Mouse (Mus musculus) lung, embryonic 14.5 days (tissue): Measurements from ENCODE around the gene Gm45213. TPM values are rescaled to one million over a fixed set of nuclear protein-coding genes. Genes with fewer than 3 reads are reported as not detected.
A peak's percentile ranks its signal among the peaks of the same experiment; 100 is the strongest.

ENCODE experiments used
- ATAC-seq: fragments of 200-750 bp; cut with Nextera tagmentation; 2 replicates; pipeline ENCODE4 v1.8.0; 2017; ENCODE audit warnings: mild to moderate bottlenecking, moderate TSS enrichment, moderate library complexity; ENCODE audit not compliant: insufficient read depth
- DNase-seq: peaks from one replicate; pipeline ENCODE4 v3.0.0-alpha.2; 2015
- H3K27ac ChIP-seq: fragments of 300-500 bp; sonication (generic); 2 replicates; pipeline ENCODE4 v1.5.1; 2014; ENCODE audit warnings: low read depth, mild to moderate bottlenecking, moderate library complexity
- H3K27me3 ChIP-seq: fragments of 300-500 bp; sonication (generic); 2 replicates; pipeline ENCODE4 v1.6.1; 2014; ENCODE audit warnings: low read length, control low read depth; ENCODE audit not compliant: insufficient read depth
- H3K36me3 ChIP-seq: fragments of 300-500 bp; sonication (generic); 2 replicates; pipeline ENCODE4 v1.6.1; 2014; ENCODE audit warnings: control low read depth; ENCODE audit not compliant: insufficient read depth
- H3K4me1 ChIP-seq: fragments of 300-500 bp; sonication (generic); 2 replicates; pipeline ENCODE4 v1.6.1; 2014; ENCODE audit warnings: antibody characterized with exemption, control low read depth; ENCODE audit not compliant: insufficient read depth
- H3K4me2 ChIP-seq: fragments of 300-500 bp; sonication (generic); 2 replicates; pipeline ENCODE4 v1.6.1; 2014; ENCODE audit warnings: mild to moderate bottlenecking
- H3K4me3 ChIP-seq: fragments of 300-500 bp; sonication (generic); 2 replicates; pipeline ENCODE4 v1.5.1; 2014; ENCODE audit warnings: low read depth, low read length
- H3K9ac ChIP-seq: fragments of 300-500 bp; sonication (generic); 2 replicates; pipeline ENCODE4 v1.6.1; 2014
- H3K9me3 ChIP-seq: fragments of 300-500 bp; sonication (generic); 2 replicates; pipeline ENCODE4 v1.6.1; 2016; ENCODE audit warnings: low read depth, low read length, control low read depth
- CTCF ChIP-seq: IDR thresholded peaks from 2 replicates; pipeline ENCODE4 v1.5.1; 2016; ENCODE audit warnings: antibody characterized with exemption, low read depth
- WGBS: fragments of 180-500 bp; shearing (Covaris S2); extraction: QIAGEN DNeasy Blood & Tissue Kit; methylation state at CpG from one replicate; pipeline ENCODE4 v1.1.7; 2014; 5-methylcytosine and 5-hydroxymethylcytosine counted together
- polyA plus RNA-seq: library from polyadenylated mRNA; unstranded; fragments of >200 nt; fragmentation: Nextera tagmentation; extraction: Ambion mirVana; gene quantifications from 2 replicates; pipeline ENCODE4 v1.2.1, GENCODE M21; 2014

Gm45213 gene
- polyA plus RNA-seq, 1 experiment from 2014 or later: not detected

DNA sequence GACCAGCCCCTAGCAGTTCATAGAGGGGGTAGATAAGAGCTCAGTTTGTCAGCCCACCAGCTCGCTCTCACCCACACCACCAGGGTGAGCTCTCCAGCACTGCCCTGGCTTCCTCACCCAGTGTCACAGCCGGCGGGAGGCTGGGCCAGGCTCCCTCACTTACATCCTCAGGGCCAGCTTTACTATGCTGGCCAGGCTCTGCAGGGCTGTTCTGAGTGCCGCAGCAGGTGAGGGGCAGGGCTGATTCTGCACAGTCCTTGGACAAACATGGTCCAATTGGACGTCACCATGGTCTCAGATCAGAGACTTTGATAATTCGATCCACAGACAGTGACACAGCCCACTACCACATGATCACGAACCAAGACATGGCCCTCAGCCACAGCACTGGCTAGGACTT lies 48.2 kb downstream of the Gm45213 start:
- DNase-seq (no peak), ATAC-seq (no peak)
- Histone ChIP-seq H3K9me3 (no peaks in the 10 kb centered on the region), H3K4me1 (no peaks in the 10 kb centered on the region), H3K36me3 (peaks cover 61% of the 10 kb centered on the region), H3K9ac (no peak overlapping the region), H3K27me3 (no peaks in the 10 kb centered on the region), H3K27ac (no peak overlapping the region), H3K4me3 (no peak overlapping the region), H3K4me2 (no peak overlapping the region)
- WGBS: 84% methylated on average over 7 of the region's 7 CpGs
- TF ChIP-seq CTCF: no peak

DNA sequence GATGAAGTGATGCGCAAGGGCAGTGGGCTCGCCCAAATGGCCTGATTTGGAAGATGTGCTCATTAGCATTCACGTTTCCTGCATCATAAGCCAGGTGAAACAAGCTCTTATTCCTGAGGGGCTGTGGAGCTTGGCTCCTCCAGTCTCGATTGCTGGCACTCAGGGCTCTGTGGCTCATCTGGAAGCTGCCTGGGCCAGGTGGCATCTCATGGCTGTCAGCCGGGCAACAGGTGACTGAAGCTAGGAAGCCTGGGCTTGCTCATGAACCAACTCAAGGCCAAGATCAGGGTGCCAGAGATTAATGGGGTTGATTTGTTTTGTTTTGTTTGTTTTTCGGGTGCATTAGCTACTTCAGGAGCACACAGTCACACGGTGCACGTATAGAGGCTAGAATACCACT lies 49.3 kb downstream of the Gm45213 start:
- no peaks in the 10 kb centered on the region for H3K9me3 ChIP-seq
- H3K36me3 ChIP-seq: peaks cover 50% of the 10 kb centered on the region
- no peak overlapping the region for H3K27ac ChIP-seq
- H3K27me3 ChIP-seq: no peaks in the 10 kb centered on the region
- no peak for DNase-seq
- no peak for TF ChIP-seq CTCF
- ATAC-seq: no peak
- H3K4me2 ChIP-seq: no peak overlapping the region
- H3K4me3 ChIP-seq: no peak overlapping the region
- H3K4me1 ChIP-seq: no peaks in the 10 kb centered on the region
- WGBS: 84% methylated on average over 8 of the region's 8 CpGs
- H3K9ac ChIP-seq: no peak overlapping the region

DNA sequence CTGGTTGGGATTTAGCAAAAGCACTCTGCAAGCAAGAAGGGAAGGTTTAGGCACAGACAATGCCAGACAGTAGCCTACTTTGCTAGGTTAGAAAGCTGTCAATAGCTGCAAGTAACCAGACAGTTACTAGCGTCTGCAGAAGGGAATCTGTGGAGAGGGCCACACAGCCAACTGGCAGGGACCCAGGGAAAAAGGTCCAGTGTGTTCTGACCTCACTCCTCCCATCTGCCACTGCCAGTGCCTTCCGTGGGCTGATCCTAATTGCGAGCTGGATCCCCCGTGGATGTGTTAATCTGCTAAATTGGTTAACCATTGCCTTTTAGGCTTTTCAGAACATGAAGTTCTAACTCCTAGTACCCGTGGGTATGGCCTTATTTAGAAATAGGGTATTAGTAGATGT lies 50.7 kb downstream of the Gm45213 start:
- H3K27ac ChIP-seq: no peak overlapping the region
- ATAC-seq (no peak), DNase-seq (no peak)
- no peaks in the 10 kb centered on the region for H3K4me1 ChIP-seq
- TF ChIP-seq CTCF: no peak
- H3K27me3 ChIP-seq: no peaks in the 10 kb centered on the region
- H3K36me3 ChIP-seq: peaks cover 35% of the 10 kb centered on the region
- H3K9me3 ChIP-seq: no peaks in the 10 kb centered on the region
- no peak overlapping the region for H3K9ac ChIP-seq
- H3K4me2 ChIP-seq: no peak overlapping the region
- no peak overlapping the region for H3K4me3 ChIP-seq
- WGBS: 60% methylated on average over 5 of the region's 5 CpGs

DNA sequence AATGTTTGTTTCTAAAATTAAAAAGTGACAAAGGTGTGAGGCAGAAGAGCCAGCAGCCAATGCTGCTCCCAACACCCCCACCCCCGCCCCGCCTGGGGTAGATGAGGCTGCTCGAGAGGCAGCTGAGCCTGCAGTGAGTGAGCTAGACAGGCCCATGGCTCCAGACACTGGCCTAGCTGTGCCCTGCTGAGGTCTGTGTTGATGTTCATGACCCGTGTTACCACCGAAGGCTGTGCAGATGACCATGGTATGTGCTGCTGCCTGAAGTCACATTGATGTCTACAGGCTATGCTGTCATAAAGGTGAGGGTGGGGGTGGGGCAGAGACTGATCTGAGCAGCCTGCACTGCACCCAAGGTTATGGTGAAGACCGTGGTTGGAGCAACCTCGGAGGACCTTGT lies 55.4 kb downstream of the Gm45213 start:
- no peak for DNase-seq
- 70% methylated on average over 7 of the region's 7 CpGs for WGBS
- Histone ChIP-seq H3K4me3 (no peak overlapping the region), H3K9ac (no peak overlapping the region), H3K36me3 (no peaks in the 10 kb centered on the region), H3K4me2 (no peak overlapping the region), H3K27ac (no peak overlapping the region), H3K9me3 (no peaks in the 10 kb centered on the region), H3K27me3 (no peaks in the 10 kb centered on the region), H3K4me1 (no peaks in the 10 kb centered on the region)
- ATAC-seq: no peak
- no peak for TF ChIP-seq CTCF

DNA sequence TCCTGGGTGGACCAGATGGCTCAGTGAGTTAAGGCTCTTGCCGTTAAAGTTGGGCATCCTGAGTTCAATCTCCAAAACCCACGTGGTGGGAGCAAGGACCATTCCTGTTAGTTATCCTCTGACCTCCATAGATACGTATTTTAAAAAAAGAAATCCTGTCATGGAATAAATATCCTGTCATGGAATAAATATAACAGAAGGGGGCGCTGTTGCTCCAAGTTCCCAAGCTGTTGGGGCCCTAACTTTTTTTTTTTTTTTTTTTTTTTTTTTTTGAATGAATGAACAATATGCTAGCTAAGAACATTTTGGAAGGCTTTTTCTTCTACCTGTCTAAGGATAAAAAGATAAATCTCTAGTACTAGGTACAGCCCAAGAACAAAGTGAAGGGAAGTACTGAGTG lies 58.5 kb downstream of the Gm45213 start:
- Histone ChIP-seq H3K9me3 (no peaks in the 10 kb centered on the region), H3K36me3 (no peaks in the 10 kb centered on the region), H3K27ac (no peak overlapping the region), H3K4me1 (0 out of 2 replicates have a peak, but pooled peaks cover 10% of the 10 kb centered on the region), H3K4me3 (no peak overlapping the region), H3K9ac (no peak overlapping the region), H3K27me3 (no peaks in the 10 kb centered on the region), H3K4me2 (no peak overlapping the region)
- 3% methylated on average over 4 of the region's 4 CpGs for WGBS
- ATAC-seq (no peak), DNase-seq (peak; percentile 86)
- TF ChIP-seq CTCF: peak; percentile 73

DNA sequence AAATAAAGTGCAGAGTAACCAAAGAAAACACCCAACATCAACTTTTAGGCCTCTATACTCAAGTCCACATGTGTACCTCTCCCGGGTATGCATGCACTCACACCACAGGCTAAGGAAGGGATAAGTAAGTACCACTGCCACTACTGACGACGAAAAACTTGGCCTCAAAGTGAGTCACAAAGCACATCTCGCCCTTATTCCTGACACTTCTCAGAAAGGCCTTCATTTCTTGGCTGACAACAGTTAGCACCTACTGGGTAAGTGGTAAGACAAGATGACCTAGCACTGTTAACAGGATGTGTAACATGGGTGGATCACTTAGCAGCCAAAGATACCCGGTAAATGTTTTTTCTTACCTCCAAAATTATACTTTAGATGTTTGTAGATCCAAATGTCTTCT lies 61.1 kb downstream of the Gm45213 start:
- 0 out of 2 replicates have a peak, but pooled peaks cover 10% of the 10 kb centered on the region for H3K4me1 ChIP-seq
- H3K4me2 ChIP-seq: no peak overlapping the region
- no peak for TF ChIP-seq CTCF
- DNase-seq (no peak), ATAC-seq (no peak)
- no peak overlapping the region for H3K27ac ChIP-seq
- no peaks in the 10 kb centered on the region for H3K36me3 ChIP-seq
- H3K4me3 ChIP-seq: no peak overlapping the region
- no peaks in the 10 kb centered on the region for H3K27me3 ChIP-seq
- 79% methylated on average over 5 of the region's 5 CpGs for WGBS
- H3K9ac ChIP-seq: no peak overlapping the region
- no peaks in the 10 kb centered on the region for H3K9me3 ChIP-seq

DNA sequence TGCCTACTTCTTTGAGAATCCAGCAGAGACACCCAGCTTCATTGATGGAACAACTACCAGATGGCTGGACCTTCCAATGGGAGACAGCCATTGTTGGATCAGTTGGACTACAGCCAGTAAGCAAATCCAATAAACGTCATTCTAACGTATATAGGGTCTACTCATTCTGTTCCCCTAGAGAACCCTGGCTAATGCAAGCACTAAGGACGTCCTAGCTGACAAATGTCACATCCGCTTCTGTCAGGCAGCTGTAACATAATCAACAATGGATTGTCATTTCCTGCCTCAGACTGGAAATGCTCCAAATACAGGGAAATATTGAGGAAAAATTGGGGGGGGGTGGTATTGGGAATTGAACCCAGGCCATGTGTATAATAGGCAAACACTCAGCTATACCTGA lies 62.4 kb downstream of the Gm45213 start:
- H3K36me3 ChIP-seq: no peaks in the 10 kb centered on the region
- no peak for TF ChIP-seq CTCF
- ATAC-seq (no peak), DNase-seq (peak; percentile 60)
- WGBS: 27% methylated on average over 4 of the region's 4 CpGs
- H3K9ac ChIP-seq: no peak overlapping the region
- no peaks in the 10 kb centered on the region for H3K27me3 ChIP-seq
- H3K4me2 ChIP-seq: no peak overlapping the region
- H3K27ac ChIP-seq: no peak overlapping the region
- no peaks in the 10 kb centered on the region for H3K9me3 ChIP-seq
- 0 out of 2 replicates have a peak, but pooled peaks cover 11% of the 10 kb centered on the region for H3K4me1 ChIP-seq
- no peak overlapping the region for H3K4me3 ChIP-seq

DNA sequence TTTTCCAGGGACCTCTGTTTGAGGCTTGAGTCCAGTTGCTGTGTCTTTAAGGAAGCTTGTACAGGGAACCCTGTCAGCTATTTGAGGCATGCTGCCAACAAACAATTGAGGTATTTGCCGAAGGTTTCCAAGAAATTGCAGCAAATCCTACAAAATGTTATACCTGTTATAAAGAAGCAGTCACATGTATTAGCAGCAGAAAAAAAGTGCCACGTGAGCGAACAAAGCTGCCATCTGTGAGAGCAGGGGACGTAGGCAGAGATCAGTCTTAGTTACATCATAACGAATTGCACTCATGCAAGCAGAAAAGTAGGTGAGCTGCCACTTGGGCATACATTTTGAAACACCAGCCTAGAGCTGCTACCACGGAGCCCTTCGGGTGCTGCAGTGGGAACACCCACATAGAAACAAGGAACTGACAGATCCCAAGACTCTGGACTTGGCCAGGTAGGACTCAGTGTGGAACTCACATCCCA lies 63.2 kb downstream of the Gm45213 start:
- H3K27me3 ChIP-seq: no peaks in the 10 kb centered on the region
- ATAC-seq (no peak), DNase-seq (peak; percentile 61)
- no peak overlapping the region for H3K27ac ChIP-seq
- WGBS: 52% methylated on average over 7 of the region's 7 CpGs
- peak overlapping the region; percentile 18; the same call in 1 of the 2 replicates for H3K4me2 ChIP-seq
- no peak overlapping the region for H3K9ac ChIP-seq
- no peaks in the 10 kb centered on the region for H3K36me3 ChIP-seq
- no peak for TF ChIP-seq CTCF
- H3K9me3 ChIP-seq: no peaks in the 10 kb centered on the region
- peaks cover 16% of the 10 kb centered on the region for H3K4me1 ChIP-seq
- no peak overlapping the region for H3K4me3 ChIP-seq
